Mouse (Mus musculus): ENCODE measurements around the gene Pld1. TPM values are rescaled to one million over a fixed set of nuclear protein-coding genes. Genes with fewer than 3 reads are reported as not detected.

The Pld1 gene
- polyA plus RNA-seq, 1 experiment from 2014 or later: 3.8 TPM

DNA sequence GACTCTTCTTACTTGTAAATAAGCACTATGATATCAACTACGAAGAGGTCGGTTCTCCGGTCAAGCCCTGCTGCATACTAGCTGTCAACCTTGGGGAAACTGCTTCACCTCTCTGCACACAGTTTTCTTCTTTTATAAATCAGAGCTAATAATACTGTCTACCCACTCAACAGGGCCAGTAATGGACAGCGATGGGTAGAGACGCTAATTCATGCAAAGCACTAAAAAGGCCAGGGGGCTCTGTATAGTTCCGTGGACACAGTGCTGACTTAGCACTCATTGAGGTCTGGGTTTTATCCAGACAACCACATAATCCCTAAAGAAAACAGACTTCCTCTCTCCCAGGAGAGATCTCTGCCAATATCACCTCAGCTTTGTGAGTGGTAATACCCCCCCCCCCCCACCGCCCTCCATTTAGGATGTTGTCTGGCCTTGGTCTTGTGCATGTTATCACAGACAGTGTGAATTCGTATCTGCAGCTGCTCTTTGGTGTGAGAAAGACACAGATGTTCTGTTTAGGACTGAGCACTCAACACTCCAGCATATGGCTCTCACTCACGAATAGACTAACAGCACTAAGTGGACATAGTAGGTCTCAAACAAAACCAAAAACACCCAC, 155.3 kb downstream of the Pld1 start:
- no peak overlapping the region for H3K4me3 ChIP-seq
- no peaks in the 10 kb centered on the region for H3K27me3 ChIP-seq (replicated peaks)
- no peak overlapping the region for H3K9ac ChIP-seq
- H3K9me3 ChIP-seq: no peaks in the 10 kb centered on the region
- no peaks in the 10 kb centered on the region for H3K4me1 ChIP-seq
- 0 out of 2 replicates have a peak, but pooled peaks have one; percentile 27 for ATAC-seq (replicated peaks)
- H3K4me2 ChIP-seq: no peak overlapping the region
- no peak overlapping the region for H3K27ac ChIP-seq
- 68% methylated on average over 9 of the region's 9 CpGs for WGBS
- no peaks in the 10 kb centered on the region for H3K36me3 ChIP-seq (replicated peaks)

DNA sequence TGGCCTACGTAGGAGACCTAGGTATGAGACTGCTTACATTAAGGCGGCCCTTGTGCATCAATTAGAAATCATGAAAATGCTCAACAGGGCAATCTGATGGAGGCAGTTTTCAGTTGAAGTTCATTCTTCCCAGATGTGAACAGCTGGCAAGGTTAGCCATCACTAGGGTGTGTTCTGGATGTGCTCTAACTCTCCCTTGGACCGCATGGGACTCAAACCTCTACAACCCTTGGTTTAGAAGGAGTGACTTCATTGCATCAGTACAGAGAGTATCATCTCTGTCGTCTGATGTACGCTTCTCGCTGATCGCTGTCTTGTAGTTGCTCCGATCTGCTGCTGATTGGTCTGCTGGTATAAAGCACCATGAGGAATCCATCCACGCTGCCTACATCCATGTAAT, 157.0 kb downstream of the Pld1 start:
- 96% methylated on average over 9 of the region's 9 CpGs for WGBS
- no peak overlapping the region for H3K27ac ChIP-seq
- no peak overlapping the region for H3K9ac ChIP-seq
- ATAC-seq (replicated peaks): no peak
- H3K4me1 ChIP-seq: no peaks in the 10 kb centered on the region
- H3K9me3 ChIP-seq: no peaks in the 10 kb centered on the region
- H3K36me3 ChIP-seq (replicated peaks): no peaks in the 10 kb centered on the region
- H3K4me2 ChIP-seq: no peak overlapping the region
- no peak overlapping the region for H3K4me3 ChIP-seq
- H3K27me3 ChIP-seq (replicated peaks): no peaks in the 10 kb centered on the region

DNA sequence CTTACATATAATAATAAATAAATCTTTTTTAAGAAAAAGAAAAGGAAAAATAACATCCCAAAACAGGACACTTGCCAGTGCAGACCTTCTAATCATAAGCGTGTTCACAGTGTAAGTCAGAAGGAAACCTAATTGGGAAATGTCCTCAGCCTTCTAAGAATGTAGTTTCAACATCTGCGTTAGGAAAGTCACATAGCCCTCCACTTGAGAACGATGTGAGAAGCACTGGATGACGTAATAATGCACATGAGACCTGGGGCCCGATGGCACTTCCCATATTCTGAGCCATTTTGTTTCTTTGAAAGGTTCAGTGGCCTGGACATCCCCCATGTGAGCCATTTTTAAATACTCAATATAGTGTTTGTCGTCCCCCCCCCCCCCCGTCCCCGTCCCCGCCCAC, 160.7 kb downstream of the Pld1 start:
- no peak overlapping the region for H3K27ac ChIP-seq
- H3K4me1 ChIP-seq: no peaks in the 10 kb centered on the region
- H3K9ac ChIP-seq: no peak overlapping the region
- WGBS: 92% methylated on average over 8 of the region's 9 CpGs
- no peak overlapping the region for H3K4me3 ChIP-seq
- no peak overlapping the region for H3K4me2 ChIP-seq
- ATAC-seq (replicated peaks): no peak
- H3K27me3 ChIP-seq (replicated peaks): no peaks in the 10 kb centered on the region
- no peaks in the 10 kb centered on the region for H3K36me3 ChIP-seq (replicated peaks)
- no peaks in the 10 kb centered on the region for H3K9me3 ChIP-seq

DNA sequence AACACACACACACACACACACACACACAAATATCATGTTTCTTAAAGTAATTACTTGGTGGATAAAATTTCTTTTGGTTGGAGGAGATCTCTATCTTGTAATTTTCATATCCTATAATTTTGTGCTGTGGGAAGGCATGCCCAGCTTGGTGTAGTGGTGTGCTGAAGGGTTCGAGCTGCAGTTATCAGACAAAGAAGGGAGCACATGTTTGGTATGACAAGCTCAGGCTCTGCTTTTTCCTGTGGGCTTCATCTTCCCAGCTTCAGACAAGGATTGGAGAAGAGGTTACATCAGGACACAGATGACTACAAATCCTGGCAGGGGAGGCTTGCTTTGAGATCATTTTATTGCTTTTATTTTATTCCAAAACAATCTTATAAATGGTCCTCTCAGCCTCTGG, 166.5 kb downstream of the Pld1 start:
- no peak overlapping the region for H3K4me3 ChIP-seq
- no peaks in the 10 kb centered on the region for H3K27me3 ChIP-seq (replicated peaks)
- H3K4me2 ChIP-seq: no peak overlapping the region
- H3K4me1 ChIP-seq: no peaks in the 10 kb centered on the region
- 90% methylated on average over 1 of the region's 1 CpGs for WGBS
- no peaks in the 10 kb centered on the region for H3K9me3 ChIP-seq
- H3K27ac ChIP-seq: no peak overlapping the region
- H3K36me3 ChIP-seq (replicated peaks): no peaks in the 10 kb centered on the region
- ATAC-seq (replicated peaks): no peak
- H3K9ac ChIP-seq: no peak overlapping the region

DNA sequence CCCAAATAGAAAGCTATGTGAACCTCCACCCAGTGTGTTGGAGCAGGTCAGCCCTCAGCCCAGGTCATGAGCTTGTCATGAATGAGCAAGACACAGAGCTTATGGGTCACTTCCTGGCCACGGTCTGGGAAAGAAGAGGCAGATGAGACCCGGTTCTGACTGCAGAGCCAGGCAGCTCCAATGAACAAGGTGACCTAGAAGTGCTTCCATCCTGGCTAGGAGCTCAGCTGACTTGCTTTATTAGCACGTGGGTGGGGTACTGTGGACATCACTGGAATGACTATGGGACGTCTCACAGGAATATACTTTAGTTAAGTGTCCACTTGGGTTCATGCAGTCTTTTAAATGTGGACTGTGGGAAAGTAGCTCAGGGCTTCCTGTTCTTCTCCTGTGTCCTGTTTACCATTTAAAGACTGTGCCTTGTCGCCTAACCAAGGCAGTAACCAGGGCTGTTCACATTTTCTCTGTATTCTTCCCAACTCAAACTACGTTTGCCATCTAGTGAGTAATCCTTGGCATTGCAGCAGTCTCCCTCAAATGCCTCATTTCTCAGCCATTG, 169.0 kb downstream of the Pld1 start:
- Histone ChIP-seq H3K4me3 (no peak overlapping the region), H3K9ac (no peak overlapping the region), H3K9me3 (no peaks in the 10 kb centered on the region), H3K27me3 (replicated peaks) (no peaks in the 10 kb centered on the region), H3K4me1 (no peaks in the 10 kb centered on the region), H3K4me2 (no peak overlapping the region), H3K27ac (no peak overlapping the region), H3K36me3 (replicated peaks) (no peaks in the 10 kb centered on the region)
- 50% methylated on average over 6 of the region's 6 CpGs for WGBS
- ATAC-seq (replicated peaks): peak; percentile 87

- H3K9ac ChIP-seq: no peak overlapping the region
- no peak overlapping the region for H3K4me2 ChIP-seq
- no peak overlapping the region for H3K4me3 ChIP-seq
- no peaks in the 10 kb centered on the region for H3K4me1 ChIP-seq
- H3K27me3 ChIP-seq (replicated peaks): no peaks in the 10 kb centered on the region
- no peaks in the 10 kb centered on the region for H3K36me3 ChIP-seq (replicated peaks)
- no peaks in the 10 kb centered on the region for H3K9me3 ChIP-seq
- ATAC-seq (replicated peaks): no peak
- WGBS: 83% methylated on average over 5 of the region's 5 CpGs
- H3K27ac ChIP-seq: no peak overlapping the region
These were observed 173.0 kb downstream of the Pld1 start for GRCm38 (mm10) chr3:28111516-28111915.

DNA sequence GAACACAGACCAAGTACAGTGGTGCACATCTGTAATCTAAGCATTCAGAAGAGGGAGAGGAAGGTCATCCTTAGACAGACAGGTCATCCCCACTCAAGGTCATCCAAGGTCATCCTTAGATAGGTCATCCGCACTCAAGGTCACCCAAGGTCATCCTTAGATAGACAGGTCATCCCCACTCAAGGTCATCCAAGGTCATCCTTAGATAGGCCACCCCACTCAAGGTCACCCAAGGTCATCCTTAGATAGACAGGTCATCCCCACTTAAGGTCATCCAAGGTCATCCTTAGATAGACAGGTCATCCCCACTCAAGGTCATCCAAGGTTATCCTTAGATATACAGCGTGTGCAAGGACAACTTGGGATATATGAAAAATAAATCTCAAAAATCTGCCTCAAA, 175.4 kb downstream of the Pld1 start:
- H3K27ac ChIP-seq: no peak overlapping the region
- WGBS: 93% methylated on average over 2 of the region's 2 CpGs

DNA sequence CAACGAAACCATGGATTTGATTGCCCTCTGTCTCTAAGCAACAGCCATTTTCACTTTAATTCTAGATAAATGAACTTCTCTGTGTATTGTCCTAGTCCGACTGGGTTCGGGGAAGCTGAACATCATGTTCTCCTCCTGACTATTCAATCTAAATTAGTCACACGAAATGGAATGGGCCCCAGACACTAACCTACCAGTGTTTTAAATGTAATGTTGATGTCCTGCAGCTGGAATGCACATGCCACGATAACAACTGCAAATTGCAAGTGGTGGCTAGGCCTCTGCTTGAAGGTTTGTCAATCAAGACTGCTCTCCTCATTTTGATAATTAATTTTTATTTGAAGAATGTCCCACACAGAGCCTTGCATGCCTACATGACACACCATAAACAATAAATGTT, 203.2 kb downstream of the Pld1 start:
- WGBS: 68% methylated on average over 5 of the region's 5 CpGs
- H3K9ac ChIP-seq: no peak overlapping the region
- H3K36me3 ChIP-seq (replicated peaks): no peaks in the 10 kb centered on the region
- no peaks in the 10 kb centered on the region for H3K4me1 ChIP-seq
- H3K9me3 ChIP-seq: no peaks in the 10 kb centered on the region
- H3K4me2 ChIP-seq: no peak overlapping the region
- H3K27ac ChIP-seq: no peak overlapping the region
- no peak for ATAC-seq (replicated peaks)
- no peaks in the 10 kb centered on the region for H3K27me3 ChIP-seq (replicated peaks)
- H3K4me3 ChIP-seq: no peak overlapping the region

More for the DNA sequence above, 175.4 kb downstream of the Pld1 start:
- H3K36me3 ChIP-seq (replicated peaks): no peaks in the 10 kb centered on the region
- no peak overlapping the region for H3K4me2 ChIP-seq
- ATAC-seq (replicated peaks): no peak
- H3K4me3 ChIP-seq: no peak overlapping the region
- H3K9me3 ChIP-seq: no peaks in the 10 kb centered on the region
- no peaks in the 10 kb centered on the region for H3K27me3 ChIP-seq (replicated peaks)
- no peaks in the 10 kb centered on the region for H3K4me1 ChIP-seq
- no peak overlapping the region for H3K9ac ChIP-seq

DNA sequence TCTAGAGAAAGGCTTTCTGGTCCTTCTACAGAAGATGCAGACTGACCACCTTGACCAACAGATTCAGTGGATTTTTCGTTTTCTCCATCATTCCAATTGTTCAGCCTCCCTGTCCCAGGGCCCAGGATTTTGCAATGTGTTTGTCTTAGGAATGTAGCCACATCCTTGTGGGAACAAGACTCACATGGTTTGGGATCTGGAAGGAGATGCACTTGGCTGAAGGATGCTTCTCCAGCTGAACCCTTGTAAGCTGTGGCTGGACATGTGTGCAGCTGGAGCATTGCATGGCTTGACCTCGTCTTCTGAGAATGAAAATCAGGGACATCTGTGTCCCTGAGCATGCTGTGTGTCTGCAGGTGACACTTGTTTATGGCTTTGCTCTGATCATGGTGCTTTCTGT, 203.6 kb downstream of the Pld1 start:
- Histone ChIP-seq H3K9me3 (no peaks in the 10 kb centered on the region), H3K4me1 (no peaks in the 10 kb centered on the region), H3K9ac (no peak overlapping the region), H3K27ac (no peak overlapping the region), H3K4me3 (no peak overlapping the region), H3K4me2 (no peak overlapping the region), H3K27me3 (replicated peaks) (no peaks in the 10 kb centered on the region), H3K36me3 (replicated peaks) (no peaks in the 10 kb centered on the region)
- WGBS: 75% methylated on average over 2 of the region's 2 CpGs
- ATAC-seq (replicated peaks): no peak

DNA sequence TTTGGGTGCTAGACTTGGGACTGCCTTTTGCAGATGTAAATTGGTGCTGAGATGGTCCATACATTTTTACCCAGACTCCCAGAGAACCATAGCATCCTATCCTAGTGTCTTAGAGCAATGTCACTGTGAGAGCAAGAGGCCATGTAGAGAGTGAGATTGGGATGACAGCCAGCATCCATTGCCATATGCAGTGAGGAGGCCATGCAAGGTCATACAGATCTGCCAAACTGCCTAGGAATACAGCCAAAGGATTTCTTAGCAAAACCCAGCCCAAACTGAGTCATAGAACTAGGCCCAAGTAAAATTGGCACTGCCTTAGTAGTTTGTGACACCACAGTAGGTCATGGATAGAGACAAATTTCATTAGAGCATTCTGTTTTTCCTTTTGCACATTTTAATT, 206.2 kb downstream of the Pld1 start:
- Histone ChIP-seq H3K27me3 (replicated peaks) (no peaks in the 10 kb centered on the region), H3K9ac (no peak overlapping the region), H3K4me3 (no peak overlapping the region), H3K4me1 (no peaks in the 10 kb centered on the region), H3K9me3 (no peaks in the 10 kb centered on the region), H3K4me2 (no peak overlapping the region), H3K36me3 (replicated peaks) (no peaks in the 10 kb centered on the region), H3K27ac (no peak overlapping the region)
- no peak for ATAC-seq (replicated peaks)

- no peaks in the 10 kb centered on the region for H3K27me3 ChIP-seq (replicated peaks)
- no peak overlapping the region for H3K27ac ChIP-seq
- WGBS: 91% methylated on average over 3 of the region's 3 CpGs
- ATAC-seq (replicated peaks): no peak
- H3K4me2 ChIP-seq: no peak overlapping the region
- no peak overlapping the region for H3K4me3 ChIP-seq
- H3K36me3 ChIP-seq (replicated peaks): no peaks in the 10 kb centered on the region
- no peak overlapping the region for H3K9ac ChIP-seq
- no peaks in the 10 kb centered on the region for H3K9me3 ChIP-seq
- no peaks in the 10 kb centered on the region for H3K4me1 ChIP-seq
These were observed 207.0 kb downstream of the Pld1 start for GRCm38 (mm10) chr3:28145461-28145860.

DNA sequence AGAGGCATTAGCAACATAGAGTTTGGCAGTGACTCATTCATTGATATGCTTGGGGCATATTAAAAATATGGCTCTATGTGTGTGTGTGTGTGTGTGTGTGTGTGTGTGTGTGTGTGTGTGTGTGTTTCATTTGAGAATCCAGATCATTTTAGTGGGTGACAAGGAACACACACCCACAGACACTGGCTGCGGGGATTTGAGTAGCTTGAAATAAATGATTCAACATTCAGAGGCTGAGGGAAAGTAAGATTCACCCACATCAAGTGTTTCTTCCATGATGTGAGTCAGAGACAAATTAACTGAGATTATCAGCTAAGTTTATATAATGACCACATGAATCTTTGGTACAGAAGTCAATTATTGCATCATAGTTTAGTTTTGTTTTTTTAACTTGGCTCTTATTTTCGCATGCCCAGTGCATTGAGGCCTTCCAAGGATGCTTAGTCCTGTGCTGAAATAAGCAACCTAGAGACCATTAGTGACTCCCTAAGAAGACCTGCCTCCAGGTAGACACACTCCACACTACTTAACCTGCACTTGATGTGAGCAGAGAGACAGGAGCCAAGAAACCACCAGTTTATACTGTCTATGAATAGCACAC, 211.3 kb downstream of the Pld1 start:
- Histone ChIP-seq H3K27me3 (replicated peaks) (no peaks in the 10 kb centered on the region), H3K36me3 (replicated peaks) (no peaks in the 10 kb centered on the region), H3K4me1 (no peaks in the 10 kb centered on the region), H3K4me3 (no peak overlapping the region), H3K9me3 (no peaks in the 10 kb centered on the region), H3K4me2 (no peak overlapping the region), H3K27ac (no peak overlapping the region), H3K9ac (no peak overlapping the region)
- WGBS: 97% methylated on average over 2 of the region's 2 CpGs
- no peak for ATAC-seq (replicated peaks)

- H3K27me3 ChIP-seq (replicated peaks): no peaks in the 10 kb centered on the region
- no peak overlapping the region for H3K4me2 ChIP-seq
- no peak overlapping the region for H3K9ac ChIP-seq
- no peak overlapping the region for H3K27ac ChIP-seq
- H3K4me1 ChIP-seq: no peaks in the 10 kb centered on the region
- no peak overlapping the region for H3K4me3 ChIP-seq
- WGBS: 82% methylated on average over 2 of the region's 2 CpGs
- no peaks in the 10 kb centered on the region for H3K36me3 ChIP-seq (replicated peaks)
- no peak for ATAC-seq (replicated peaks)
- H3K9me3 ChIP-seq: no peaks in the 10 kb centered on the region
These were observed 219.5 kb downstream of the Pld1 start for GRCm38 (mm10) chr3:28158006-28158405.
